ENCODE assay signal across 8 mouse cellular contexts in genomic region chr11:117338503-117338902, GRCm38 (mm10).
DNase-seq lines count a peak whose midpoint lies in the region; ATAC-seq and TF ChIP-seq lines count a peak whose summit lies in the region.

No protein-coding gene starts in this region.

- peaks cover 69% of the 10 kb centered on the region for H3K79me2 ChIP-seq in liver, adult 2 months (ENCODE audit: control insufficient read depth, insufficient read depth, low read length)

- peak; percentile 59 for ATAC-seq in heart, embryonic 16.5 days (replicated peaks; ENCODE audit: extremely low read depth, insufficient read depth, low FRiP score)
- peak; percentile 55 for ATAC-seq in stomach, embryonic 14.5 days (ENCODE audit: insufficient number of reproducible peaks, insufficient read depth, low FRiP score, low read depth)
- ATAC-seq in midbrain, embryonic 16.5 days, result no peak

- no peak overlapping the region for H3K9ac ChIP-seq in heart, embryonic 16.5 days (ENCODE audit: low read length)
- no peak overlapping the region for H3K9ac ChIP-seq in liver, adult 2 months (ENCODE audit: low read depth, low read length)
- no peak overlapping the region for H3K9ac ChIP-seq in stomach, embryonic 14.5 days (replicated peaks; ENCODE audit: low read depth, low read length)
- H3K9ac ChIP-seq in midbrain, embryonic 16.5 days (ENCODE audit: low read depth, low read length), result no peak overlapping the region

- H3K4me3 ChIP-seq in heart, embryonic 16.5 days (ENCODE audit: low read length), result no peak overlapping the region
- no peak overlapping the region for H3K4me3 ChIP-seq in liver, adult 2 months (ENCODE audit: insufficient read depth, low read depth, low read length)
- no peak overlapping the region for H3K4me3 ChIP-seq in stomach, embryonic 14.5 days (ENCODE audit: low read depth, low read length)
- no peak overlapping the region for H3K4me3 ChIP-seq in midbrain, embryonic 16.5 days (ENCODE audit: low read depth, low read length)

- peak; percentile 49 for DNase-seq in ovary, postnatal 36 days (ENCODE audit: low spot score)
- no peak for DNase-seq in ovary, postnatal 14 days (ENCODE audit: low spot score)
- peak; percentile 74 for DNase-seq in liver, adult 2 months (ENCODE audit: extremely low read depth, low read depth, low spot score)
- no peak for DNase-seq in frontal cortex, postnatal 25 days (ENCODE audit: low spot score in 2 of 2)
- DNase-seq in layer of hippocampus, postnatal 10 days (ENCODE audit: low spot score in 2 of 2), result no peak

- 18% methylated on average over 8 of the region's 8 CpGs for WGBS in heart, embryonic 16.5 days
- WGBS in liver, adult 2 months, result 13% methylated on average over 8 of the region's 8 CpGs
- 30% methylated on average over 8 of the region's 8 CpGs for WGBS in stomach, embryonic 14.5 days
- 62% methylated on average over 8 of the region's 8 CpGs for WGBS in midbrain, embryonic 16.5 days

- H3K4me1 ChIP-seq in heart, embryonic 16.5 days (ENCODE audit: control insufficient read depth, insufficient read depth, low read length), result peaks cover 62% of the 10 kb centered on the region
- H3K4me1 ChIP-seq in liver, adult 2 months (ENCODE audit: control insufficient read depth, insufficient read depth, low read length), result peaks cover 68% of the 10 kb centered on the region
- H3K4me1 ChIP-seq in stomach, embryonic 14.5 days (ENCODE audit: control insufficient read depth, insufficient read depth, low read length), result peaks cover 54% of the 10 kb centered on the region
- peaks cover 35% of the 10 kb centered on the region for H3K4me1 ChIP-seq in midbrain, embryonic 16.5 days (ENCODE audit: control insufficient read depth, insufficient read depth, low read length)

- TF ChIP-seq CTCF in liver, adult 2 months (IDR thresholded peaks at IDR 0.05; ENCODE audit: low read depth, low read length), result no peak

- H3K9me3 ChIP-seq in heart, embryonic 16.5 days (replicated peaks; ENCODE audit: control insufficient read depth, low read length), result no peaks in the 10 kb centered on the region
- H3K9me3 ChIP-seq in stomach, embryonic 14.5 days (ENCODE audit: control insufficient read depth, low read depth, low read length), result no peaks in the 10 kb centered on the region
- no peaks in the 10 kb centered on the region for H3K9me3 ChIP-seq in midbrain, embryonic 16.5 days (replicated peaks; ENCODE audit: control insufficient read depth, low read length, poor library complexity, severe bottlenecking)

- H3K27ac ChIP-seq in heart, embryonic 16.5 days (ENCODE audit: low read length), result peak overlapping the region; percentile 60
- peak overlapping the region; percentile 42 for H3K27ac ChIP-seq in liver, adult 2 months (replicated peaks; ENCODE audit: insufficient read depth, low read depth, low read length)
- H3K27ac ChIP-seq in stomach, embryonic 14.5 days (ENCODE audit: low read length), result no peak overlapping the region
- H3K27ac ChIP-seq in midbrain, embryonic 16.5 days (ENCODE audit: low read length), result no peak overlapping the region

- no peak for TF ChIP-seq POLR2A in liver, adult 2 months (IDR thresholded peaks at IDR 0.05; ENCODE audit: extremely low read depth, insufficient read depth, low read length)

- 0 out of 2 replicates have a peak overlapping the region, but pooled peaks have one; percentile 1 for H3K4me2 ChIP-seq in heart, embryonic 16.5 days (ENCODE audit: low read depth, low read length)
- no peak overlapping the region for H3K4me2 ChIP-seq in stomach, embryonic 14.5 days (replicated peaks; ENCODE audit: low read depth, low read length)
- H3K4me2 ChIP-seq in midbrain, embryonic 16.5 days (ENCODE audit: low read length), result no peak overlapping the region

- H3K36me3 ChIP-seq in heart, embryonic 16.5 days (ENCODE audit: control insufficient read depth, insufficient read depth), result no peaks in the 10 kb centered on the region
- no peaks in the 10 kb centered on the region for H3K36me3 ChIP-seq in liver, adult 2 months (ENCODE audit: control insufficient read depth, insufficient read depth, low read length)
- no peaks in the 10 kb centered on the region; the same call in 1 of the 2 replicates for H3K36me3 ChIP-seq in stomach, embryonic 14.5 days (ENCODE audit: control insufficient read depth, insufficient read depth, low read length)
- H3K36me3 ChIP-seq in midbrain, embryonic 16.5 days (ENCODE audit: control insufficient read depth, insufficient read depth, low read length), result no peaks in the 10 kb centered on the region

- no peaks in the 10 kb centered on the region for H3K27me3 ChIP-seq in heart, embryonic 16.5 days (ENCODE audit: control insufficient read depth, insufficient read depth, low read length)
- no peaks in the 10 kb centered on the region for H3K27me3 ChIP-seq in liver, adult 2 months (ENCODE audit: control insufficient read depth, insufficient read depth, low read length)
- no peaks in the 10 kb centered on the region for H3K27me3 ChIP-seq in stomach, embryonic 14.5 days (ENCODE audit: control insufficient read depth, insufficient read depth, low read length)
- H3K27me3 ChIP-seq in midbrain, embryonic 16.5 days (ENCODE audit: control insufficient read depth, insufficient read depth, low read depth, low read length), result no peaks in the 10 kb centered on the region

Comparison
In these comparisons a context has a peak if more than half of its experiments do, and no peak if none do; other contexts are left out.
1. DNase-seq: peak in ovary, postnatal 36 days (single experiment) and liver, adult 2 months (single experiment); none in ovary, postnatal 14 days (single experiment), frontal cortex, postnatal 25 days (0 of 2) and layer of hippocampus, postnatal 10 days (0 of 2).
2. H3K27ac ChIP-seq: peak in heart, embryonic 16.5 days (single experiment) and liver, adult 2 months (single experiment); none in stomach, embryonic 14.5 days (single experiment) and midbrain, embryonic 16.5 days (single experiment).